Mouse (Mus musculus) forebrain, embryonic 10.5 days (tissue): ENCODE measurements around the gene Zfp36l1. TPM values are rescaled to one million over a fixed set of nuclear protein-coding genes. Genes with fewer than 3 reads are reported as not detected.

Experiments
- DNase-seq: peaks from one replicate; pipeline ENCODE4 v3.0.0-alpha.2; 2017; ENCODE audit warnings: low spot score; ENCODE audit errors: extremely low spot score
- H3K27ac ChIP-seq: fragments of 300-500 bp; sonication (generic); 2 replicates; pipeline ENCODE4 v1.5.1; 2016; ENCODE audit warnings: mild to moderate bottlenecking
- H3K27me3 ChIP-seq: fragments of 300-500 bp; sonication (generic); 2 replicates; pipeline ENCODE4 v1.6.1; 2016; ENCODE audit warnings: mild to moderate bottlenecking; ENCODE audit not compliant: poor library complexity, severe bottlenecking
- H3K36me3 ChIP-seq: fragments of 300-500 bp; sonication (generic); replicated peaks from 2 replicates; pipeline ENCODE4 v1.6.1; 2016; ENCODE audit warnings: mild to moderate bottlenecking, moderate library complexity
- H3K4me1 ChIP-seq: fragments of 300-500 bp; sonication (generic); 2 replicates; pipeline ENCODE4 v1.6.1; 2016
- H3K4me3 ChIP-seq: fragments of 300-500 bp; sonication (generic); 2 replicates; pipeline ENCODE4 v1.5.1; 2016; ENCODE audit warnings: mild to moderate bottlenecking, moderate library complexity
- H3K9me3 ChIP-seq: fragments of 300-500 bp; sonication (generic); 2 replicates; pipeline ENCODE4 v1.6.1; 2016; ENCODE audit warnings: mild to moderate bottlenecking, moderate library complexity
- WGBS: fragments of 180-500 bp; shearing (Covaris S2); methylation state at CpG from one replicate; pipeline ENCODE4 v1.1.7; 2016; 5-methylcytosine and 5-hydroxymethylcytosine counted together
- polyA plus RNA-seq: library from polyadenylated mRNA; unstranded; fragments of >200 nt; fragmentation: Nextera tagmentation; extraction: Ambion mirVana; gene quantifications from 2 replicates; pipeline ENCODE4 v1.2.1, GENCODE M21; 2016

Zfp36l1 gene
- polyA plus RNA-seq, result 121 and 129 TPM in 2 replicates

GRCm38 (mm10) chr12:80112852-80113551, at the start of gene Zfp36l1:
Gene Zfp36l1 (minus strand): TSS chr12:80113013.
- H3K4me1 ChIP-seq, result peaks cover 54% of the 10 kb centered on the region
- peaks cover 36% of the 10 kb centered on the region for H3K36me3 ChIP-seq
- WGBS, result under 1% methylated on average over 40 of the region's 42 CpGs
- peak within 1 kb of the TSS; percentile 91 for H3K4me3 ChIP-seq
- peak; percentile 96 for DNase-seq
- peak within 1 kb of the TSS; percentile 99 for H3K27ac ChIP-seq
- no peaks in the 10 kb centered on the region for H3K27me3 ChIP-seq
- H3K9me3 ChIP-seq, result no peaks in the 10 kb centered on the region

GRCm38 (mm10) chr12:80162448-80162847, 49.6 kb upstream of the Zfp36l1 start:
- no peaks in the 10 kb centered on the region for H3K27me3 ChIP-seq
- H3K27ac ChIP-seq, result no peak overlapping the region
- H3K4me3 ChIP-seq, result no peak overlapping the region
- no peak for DNase-seq
- peaks cover 18% of the 10 kb centered on the region for H3K36me3 ChIP-seq
- H3K4me1 ChIP-seq, result peaks cover 12% of the 10 kb centered on the region; the same call in 1 of the 2 replicates
- WGBS, result 75% methylated on average over 3 of the region's 3 CpGs
- no peaks in the 10 kb centered on the region for H3K9me3 ChIP-seq

- peaks cover 2% of the 10 kb centered on the region; the same call in 1 of the 2 replicates for H3K4me1 ChIP-seq
- H3K9me3 ChIP-seq, result no peaks in the 10 kb centered on the region
- no peaks in the 10 kb centered on the region for H3K36me3 ChIP-seq
- H3K4me3 ChIP-seq, result no peak overlapping the region
- H3K27ac ChIP-seq, result no peak overlapping the region
- no peaks in the 10 kb centered on the region for H3K27me3 ChIP-seq
- WGBS, result 28% methylated on average over 5 of the region's 5 CpGs
- DNase-seq, result no peak
Measured at GRCm38 (mm10) chr12:80157675-80158074, 44.9 kb upstream of the Zfp36l1 start.

- H3K4me3 ChIP-seq, result no peak overlapping the region
- H3K36me3 ChIP-seq, result no peaks in the 10 kb centered on the region
- DNase-seq, result peak; percentile 54
- 47% methylated on average over 10 of the region's 10 CpGs for WGBS
- H3K4me1 ChIP-seq, result peaks cover 10% of the 10 kb centered on the region
- no peaks in the 10 kb centered on the region for H3K27me3 ChIP-seq
- H3K9me3 ChIP-seq, result peaks cover 8% of the 10 kb centered on the region
- no peak overlapping the region for H3K27ac ChIP-seq
Measured at GRCm38 (mm10) chr12:80153687-80154326, 41.0 kb upstream of the Zfp36l1 start.

GRCm38 (mm10) chr12:80153078-80153477, 40.3 kb upstream of the Zfp36l1 start:
- Histone ChIP-seq H3K9me3 (peaks cover 8% of the 10 kb centered on the region), H3K4me1 (peaks cover 10% of the 10 kb centered on the region), H3K27ac (no peak overlapping the region), H3K27me3 (no peaks in the 10 kb centered on the region), H3K4me3 (no peak overlapping the region), H3K36me3 (no peaks in the 10 kb centered on the region)
- WGBS, result 77% methylated on average over 6 of the region's 6 CpGs
- no peak for DNase-seq

GRCm38 (mm10) chr12:80151821-80152220, 39.0 kb upstream of the Zfp36l1 start:
- peaks cover 16% of the 10 kb centered on the region for H3K4me1 ChIP-seq
- no peaks in the 10 kb centered on the region for H3K27me3 ChIP-seq

GRCm38 (mm10) chr12:80150624-80151023, 37.8 kb upstream of the Zfp36l1 start:
- 25% methylated on average over 8 of the region's 8 CpGs for WGBS
- Histone ChIP-seq H3K36me3 (no peaks in the 10 kb centered on the region), H3K9me3 (peaks cover 8% of the 10 kb centered on the region), H3K27me3 (no peaks in the 10 kb centered on the region), H3K27ac (no peak overlapping the region), H3K4me1 (peaks cover 28% of the 10 kb centered on the region), H3K4me3 (no peak overlapping the region)
- peak; percentile 55 for DNase-seq

More at GRCm38 (mm10) chr12:80151821-80152220, 39.0 kb upstream of the Zfp36l1 start:
- DNase-seq, result no peak
- Histone ChIP-seq H3K9me3 (peaks cover 8% of the 10 kb centered on the region), H3K27ac (no peak overlapping the region), H3K36me3 (no peaks in the 10 kb centered on the region), H3K4me3 (no peak overlapping the region)
- 86% methylated on average over 6 of the region's 6 CpGs for WGBS

GRCm38 (mm10) chr12:80147563-80148214, 34.9 kb upstream of the Zfp36l1 start:
- no peak for DNase-seq
- peaks cover 36% of the 10 kb centered on the region for H3K4me1 ChIP-seq
- H3K4me3 ChIP-seq, result no peak overlapping the region
- H3K36me3 ChIP-seq, result no peaks in the 10 kb centered on the region
- no peaks in the 10 kb centered on the region for H3K27me3 ChIP-seq
- WGBS, result 89% methylated on average over 11 of the region's 11 CpGs
- peak overlapping the region; percentile 78 for H3K27ac ChIP-seq
- H3K9me3 ChIP-seq, result peaks cover 8% of the 10 kb centered on the region

GRCm38 (mm10) chr12:80146227-80147223, 33.7 kb upstream of the Zfp36l1 start:
- DNase-seq, result peak; percentile 79
- Histone ChIP-seq H3K27ac (peak overlapping the region; percentile 78), H3K36me3 (no peaks in the 10 kb centered on the region), H3K27me3 (no peaks in the 10 kb centered on the region), H3K4me1 (peaks cover 38% of the 10 kb centered on the region), H3K9me3 (no peaks in the 10 kb centered on the region), H3K4me3 (no peak overlapping the region)
- 54% methylated on average over 21 of the region's 21 CpGs for WGBS

- H3K4me3 ChIP-seq, result no peak overlapping the region
- H3K36me3 ChIP-seq, result no peaks in the 10 kb centered on the region
- peaks cover 35% of the 10 kb centered on the region for H3K4me1 ChIP-seq
- H3K27ac ChIP-seq, result peak overlapping the region; percentile 78
- DNase-seq, result no peak
- H3K9me3 ChIP-seq, result no peaks in the 10 kb centered on the region
- H3K27me3 ChIP-seq, result no peaks in the 10 kb centered on the region
- WGBS, result 61% methylated on average over 8 of the region's 8 CpGs
Measured at GRCm38 (mm10) chr12:80145365-80145764, 32.6 kb upstream of the Zfp36l1 start.

- H3K36me3 ChIP-seq, result no peaks in the 10 kb centered on the region
- no peak for DNase-seq
- peaks cover 35% of the 10 kb centered on the region for H3K4me1 ChIP-seq
- no peaks in the 10 kb centered on the region for H3K27me3 ChIP-seq
- H3K9me3 ChIP-seq, result no peaks in the 10 kb centered on the region
- H3K27ac ChIP-seq, result no peak overlapping the region
- WGBS, result 86% methylated on average over 3 of the region's 3 CpGs
- H3K4me3 ChIP-seq, result no peak overlapping the region
Measured at GRCm38 (mm10) chr12:80144846-80145245, 32.0 kb upstream of the Zfp36l1 start.

GRCm38 (mm10) chr12:80141470-80141869, 28.7 kb upstream of the Zfp36l1 start:
- Histone ChIP-seq H3K9me3 (no peaks in the 10 kb centered on the region), H3K4me3 (no peak overlapping the region), H3K27ac (peak overlapping the region; percentile 64), H3K4me1 (peaks cover 25% of the 10 kb centered on the region), H3K27me3 (no peaks in the 10 kb centered on the region), H3K36me3 (no peaks in the 10 kb centered on the region)
- DNase-seq, result peak; percentile 74
- 31% methylated on average over 7 of the region's 7 CpGs for WGBS
